Mouse (Mus musculus): ENCODE measurements around the gene Wdr38. TPM values are rescaled to one million over a fixed set of nuclear protein-coding genes. Genes with fewer than 3 reads are reported as not detected.

Gene Wdr38
- total RNA-seq (2021), result under 1 TPM; 0.32 to 0.55 TPM

GRCm38 (mm10) chr2:38997386-38998374, at the start of gene Wdr38:
Gene Wdr38 (plus strand): TSS chr2:38997476.
- intact Hi-C loops (cut with DNase I), result loop anchor here (2.0 kb wide), 1 partner anchor 71 kb away; the partner anchor contains the start of gene Nr6a1
- peak; percentile 82 to 89 for DNase-seq (ENCODE audit: extremely low spot score in 1 of 2, low spot score in 2 of 2)

DNA sequence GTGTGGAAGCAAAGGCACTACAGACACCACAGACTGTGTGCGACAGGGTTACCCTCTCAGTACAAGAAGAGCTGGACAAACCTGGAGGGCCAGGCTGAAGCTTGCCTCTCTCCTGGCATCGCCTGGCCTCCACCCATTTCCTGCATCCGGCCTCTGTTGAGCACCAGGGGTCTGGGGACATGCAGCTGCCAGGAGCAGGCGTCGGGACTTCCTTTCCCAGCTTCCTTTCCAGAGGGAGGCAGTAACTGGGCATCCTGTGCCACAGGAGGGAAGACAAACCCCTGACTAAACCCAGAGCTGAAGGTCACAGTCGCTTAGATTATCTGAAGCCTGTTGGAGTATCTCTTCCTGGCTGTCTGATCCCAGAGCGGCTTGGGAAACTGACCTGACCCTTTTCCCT, 49.7 kb upstream of the Wdr38 start:
- peak in 1 of 2 experiments; percentile 67 for DNase-seq (ENCODE audit: extremely low spot score in 1 of 2, low spot score in 2 of 2)
- intact Hi-C loops (cut with DNase I), result no loop called here

DNA sequence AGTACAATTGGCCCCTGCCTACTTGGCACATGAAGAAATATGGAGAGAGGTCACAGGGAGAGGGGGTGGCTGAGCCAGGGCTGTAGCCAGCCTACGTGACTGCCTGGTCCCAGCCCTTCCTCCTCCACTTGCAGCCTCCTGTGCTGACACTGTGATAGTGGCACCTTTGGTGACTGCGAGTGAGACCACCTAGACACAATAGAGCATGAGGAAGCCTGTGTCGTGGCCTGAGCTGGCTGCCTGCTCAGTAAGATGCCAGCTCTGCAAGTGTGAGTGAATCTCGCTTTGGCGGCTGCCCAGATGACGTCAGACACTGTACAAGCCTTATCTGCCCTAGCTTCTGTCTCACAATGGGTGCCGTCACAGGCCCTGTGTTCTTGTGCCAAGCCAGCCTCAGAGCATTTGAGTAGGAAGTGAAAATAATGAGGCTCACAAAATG, 47.0 kb upstream of the Wdr38 start:
- intact Hi-C loops (cut with DNase I), result no loop called here
- peak; percentile 84 to 93 for DNase-seq (ENCODE audit: extremely low spot score in 1 of 2, low spot score in 2 of 2)

GRCm38 (mm10) chr2:38953152-38953883, 44.0 kb upstream of the Wdr38 start:
- DNase-seq (ENCODE audit: extremely low spot score in 1 of 2, low spot score in 2 of 2), result peak; percentile 60 to 66
- intact Hi-C loops (cut with DNase I), result no loop called here

DNA sequence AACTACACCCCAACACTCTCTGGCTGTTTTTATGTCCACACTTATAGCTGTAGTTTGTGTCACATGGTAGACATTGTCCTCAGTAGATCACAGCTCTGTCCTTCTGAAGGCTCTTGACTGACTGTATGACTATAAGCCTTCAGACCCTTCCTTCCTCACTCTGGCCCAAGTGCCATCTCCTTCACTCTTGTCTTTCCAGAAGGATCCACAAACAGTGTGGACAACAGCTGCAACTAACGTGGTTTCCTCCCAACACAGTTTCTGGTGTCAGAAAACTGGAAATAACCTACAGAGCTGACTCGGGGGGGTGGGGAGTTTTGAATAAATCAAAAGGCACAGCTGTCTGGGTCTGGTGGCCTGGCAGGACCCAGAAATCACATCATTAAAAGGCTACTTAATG, 41.2 kb upstream of the Wdr38 start:
- DNase-seq (ENCODE audit: extremely low spot score in 1 of 2, low spot score in 2 of 2), result no peak
- intact Hi-C loops (cut with DNase I), result no loop called here

DNA sequence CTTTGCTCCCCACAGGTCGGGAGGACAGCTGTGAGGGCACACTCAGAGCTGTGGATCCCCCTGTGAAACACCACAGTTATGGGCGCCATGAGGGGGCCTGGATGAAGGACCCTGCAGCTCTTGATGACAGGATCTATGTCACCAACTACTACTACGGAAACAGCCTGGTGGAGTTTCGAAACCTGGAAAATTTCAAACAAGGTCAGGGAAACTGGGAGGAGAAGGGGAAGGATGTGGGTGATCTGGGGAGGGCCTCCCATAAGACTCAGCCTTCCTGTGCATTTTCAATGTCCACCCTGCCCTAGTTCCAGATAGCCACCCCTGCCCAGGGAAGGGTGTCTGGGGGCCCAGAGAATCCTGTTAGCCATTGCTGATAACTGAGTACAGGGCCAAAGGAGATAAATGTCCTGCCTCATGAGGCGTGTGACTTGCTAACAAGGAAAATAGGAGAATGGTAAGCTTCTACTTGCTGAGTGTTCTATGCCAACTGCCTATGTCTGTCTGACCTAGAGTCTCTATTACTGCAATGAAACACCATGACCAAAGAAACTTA, 39.5 kb upstream of the Wdr38 start:
- intact Hi-C loops (cut with DNase I), result no loop called here
- no peak for DNase-seq (ENCODE audit: extremely low spot score in 1 of 2, low spot score in 2 of 2)

DNA sequence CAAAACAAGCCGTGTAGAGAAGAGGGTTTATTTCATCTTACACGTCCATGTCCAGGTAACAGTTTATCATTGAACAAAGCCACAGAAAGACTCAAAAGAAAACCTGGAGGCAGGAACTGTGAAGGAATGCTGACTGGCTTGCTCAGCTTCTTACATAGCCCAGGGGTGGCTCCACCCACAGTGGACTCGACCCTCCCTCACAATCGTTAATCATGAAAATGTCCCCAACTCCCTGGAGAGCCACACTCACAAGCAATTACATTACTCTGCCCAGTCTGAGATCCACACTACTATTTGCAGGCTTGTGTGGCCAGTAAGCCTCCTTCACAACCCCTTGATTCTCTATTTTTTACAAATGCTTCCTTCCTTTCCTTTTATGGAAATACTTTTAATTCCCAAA, 33.1 kb upstream of the Wdr38 start:
- intact Hi-C loops (cut with DNase I), result no loop called here

GRCm38 (mm10) chr2:38969650-38970049, 27.6 kb upstream of the Wdr38 start:
- DNase-seq (ENCODE audit: extremely low spot score in 1 of 2, low spot score in 2 of 2), result no peak
- intact Hi-C loops (cut with DNase I), result no loop called here

More for the DNA sequence above, 33.1 kb upstream of the Wdr38 start:
- DNase-seq (ENCODE audit: extremely low spot score in 1 of 2, low spot score in 2 of 2), result no peak

- DNase-seq (ENCODE audit: extremely low spot score in 1 of 2, low spot score in 2 of 2), result no peak
- intact Hi-C loops (cut with DNase I), result no loop called here
Observed at GRCm38 (mm10) chr2:38970057-38970456, 27.2 kb upstream of the Wdr38 start.

GRCm38 (mm10) chr2:38973223-38973622, 24.1 kb upstream of the Wdr38 start:
- intact Hi-C loops (cut with DNase I), result no loop called here
- DNase-seq (ENCODE audit: extremely low spot score in 1 of 2, low spot score in 2 of 2), result no peak

- DNase-seq (ENCODE audit: extremely low spot score in 1 of 2, low spot score in 2 of 2), result no peak
- intact Hi-C loops (cut with DNase I), result no loop called here
Observed at GRCm38 (mm10) chr2:38973701-38974100, 23.6 kb upstream of the Wdr38 start.

- intact Hi-C loops (cut with DNase I), result no loop called here
- no peak for DNase-seq (ENCODE audit: extremely low spot score in 1 of 2, low spot score in 2 of 2)
Observed at GRCm38 (mm10) chr2:38974171-38974570, 23.1 kb upstream of the Wdr38 start.

DNA sequence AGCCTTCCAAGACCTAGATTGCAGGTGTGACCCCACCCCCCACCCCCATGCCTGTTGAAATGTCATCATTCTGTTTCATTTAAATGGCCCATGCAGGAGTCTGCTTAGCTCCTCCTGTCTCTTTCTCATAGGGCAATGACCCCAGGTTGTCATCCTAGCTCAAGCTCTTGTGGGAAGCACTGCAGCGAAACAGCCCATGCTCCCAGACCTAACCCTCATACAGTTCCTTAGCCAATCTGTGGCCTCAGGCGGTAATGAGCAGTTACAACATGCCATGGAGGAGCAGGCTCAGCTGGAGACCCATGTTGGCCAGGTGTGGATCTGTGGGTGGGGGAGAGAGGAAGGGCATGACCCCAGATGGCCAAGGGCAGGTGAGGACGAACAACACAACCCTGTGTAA, 22.1 kb upstream of the Wdr38 start:
- DNase-seq (ENCODE audit: extremely low spot score in 1 of 2, low spot score in 2 of 2), result no peak
- intact Hi-C loops (cut with DNase I), result no loop called here

GRCm38 (mm10) chr2:38975941-38976805, 21.1 kb upstream of the Wdr38 start:
- no peak for DNase-seq (ENCODE audit: extremely low spot score in 1 of 2, low spot score in 2 of 2)
- intact Hi-C loops (cut with DNase I), result no loop called here

- intact Hi-C loops (cut with DNase I), result no loop called here
- DNase-seq (ENCODE audit: extremely low spot score in 1 of 2, low spot score in 2 of 2), result no peak
Observed at GRCm38 (mm10) chr2:38977837-38978236, 19.4 kb upstream of the Wdr38 start.

DNA sequence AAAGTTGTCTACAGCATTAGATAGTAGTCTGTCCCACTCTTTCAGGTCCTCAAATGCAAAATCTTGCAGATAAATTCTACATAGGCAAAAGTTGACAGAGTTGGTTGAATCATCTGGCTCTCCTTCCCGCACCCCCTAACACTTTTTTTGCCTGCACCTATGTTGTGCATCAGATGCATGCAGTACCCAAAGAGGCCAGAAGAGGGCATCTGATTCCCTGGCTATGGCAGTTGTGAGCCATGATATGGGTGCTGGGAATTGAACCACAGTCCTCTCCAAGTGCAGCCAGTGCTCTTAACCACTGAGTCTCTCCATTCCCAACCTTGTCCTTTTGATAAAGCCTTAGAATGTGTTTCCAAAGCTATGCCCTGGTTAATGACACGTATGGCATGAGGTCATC, 13.8 kb upstream of the Wdr38 start:
- no peak for DNase-seq (ENCODE audit: extremely low spot score in 1 of 2, low spot score in 2 of 2)
- intact Hi-C loops (cut with DNase I), result no loop called here

DNA sequence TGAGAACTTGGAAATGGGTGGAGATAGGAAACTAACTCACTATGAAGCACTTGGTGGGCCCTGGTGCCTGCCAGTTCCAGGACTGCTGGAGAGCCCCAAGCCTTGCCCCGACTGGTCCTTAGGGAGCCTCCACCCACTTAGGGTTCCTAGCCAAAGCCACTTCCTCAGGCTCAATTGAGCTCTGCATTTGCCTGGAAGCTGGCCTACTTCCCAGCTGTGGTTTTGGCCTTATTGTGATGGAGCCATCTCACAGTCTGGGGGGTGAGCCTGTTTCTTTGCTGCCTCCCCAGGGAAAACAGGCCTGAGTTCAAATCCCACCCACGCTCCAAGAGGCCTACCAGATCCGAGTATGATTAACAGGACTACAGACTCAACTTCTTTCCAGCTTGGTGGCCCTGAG, 10.7 kb upstream of the Wdr38 start:
- peak in 1 of 2 experiments; percentile 51 for DNase-seq (ENCODE audit: extremely low spot score in 1 of 2, low spot score in 2 of 2)
- intact Hi-C loops (cut with DNase I), result no loop called here

DNA sequence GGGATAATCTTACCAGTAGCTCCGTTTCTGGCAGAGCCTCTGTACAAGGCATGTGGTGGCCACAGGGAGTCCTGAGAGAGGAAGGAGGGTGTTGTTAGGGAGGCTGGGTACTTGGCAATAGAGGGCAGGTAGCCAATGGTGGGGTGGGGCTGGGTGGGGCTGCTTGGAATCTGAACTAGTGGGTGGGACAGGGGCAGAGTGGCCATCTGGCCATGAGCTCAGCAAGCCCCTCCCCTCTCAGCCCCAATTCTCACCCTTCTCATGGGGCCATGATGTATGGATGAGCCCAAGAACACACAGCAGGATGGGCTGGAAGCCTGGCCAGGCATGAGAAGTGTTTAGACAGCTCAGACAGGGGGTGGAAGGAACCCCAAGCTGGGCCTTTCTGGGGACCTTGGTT, 9.9 kb upstream of the Wdr38 start:
- intact Hi-C loops (cut with DNase I), result no loop called here
- DNase-seq (ENCODE audit: extremely low spot score in 1 of 2, low spot score in 2 of 2), result no peak

Measured in left cerebral cortex, postnatal 10 days (tissue).